Mouse (Mus musculus) G1E (cell line): ENCODE measurements around the gene H6pd. TPM values are rescaled to one million over a fixed set of nuclear protein-coding genes. Genes with fewer than 3 reads are reported as not detected.

Source experiments
- ATAC-seq: 2 replicates; pipeline ENCODE4 v1.8.0; 2016; ENCODE audit warnings: mild to moderate bottlenecking; ENCODE audit not compliant: insufficient number of reproducible peaks, poor library complexity, low FRiP score, severe bottlenecking; ENCODE audit errors: extremely low read depth
- DNase-seq: peaks from one replicate; pipeline ENCODE4 v3.0.0; 2012; ENCODE audit warnings: low spot score
- H3K27me3 ChIP-seq: 2 replicates; pipeline ENCODE4 v1.6.1; 2012; ENCODE audit warnings: mild to moderate bottlenecking, low read length, inconsistent platforms; ENCODE audit not compliant: insufficient read depth
- H3K36me3 ChIP-seq: replicated peaks from 2 replicates; pipeline ENCODE3; 2012; ENCODE audit warnings: mild to moderate bottlenecking, inconsistent platforms
- H3K4me1 ChIP-seq: 2 replicates; pipeline ENCODE4 v1.6.1; 2012; ENCODE audit warnings: low read depth, low read length, inconsistent platforms, mixed read lengths; ENCODE audit not compliant: insufficient read depth
- H3K4me3 ChIP-seq: 2 replicates; pipeline ENCODE4 v1.5.1; 2012; ENCODE audit warnings: low read depth, mild to moderate bottlenecking, inconsistent platforms, low read length, moderate library complexity, mixed read lengths
- H3K9me3 ChIP-seq: replicated peaks from 2 replicates; pipeline ENCODE4 v1.6.1; 2012; ENCODE audit warnings: inconsistent platforms
- CTCF ChIP-seq: IDR thresholded peaks from 2 replicates; pipeline ENCODE4 v1.5.1; 2012; ENCODE audit warnings: low read depth, low read length, inconsistent platforms, mixed read lengths
- GATA1 ChIP-seq: IDR thresholded peaks from 2 replicates; pipeline ENCODE4 v1.6.1; 2012; ENCODE audit warnings: borderline replicate concordance, low read length, inconsistent platforms, mixed read lengths
- GATA2 ChIP-seq: IDR thresholded peaks from 2 replicates; pipeline ENCODE4 v1.6.1; 2012; ENCODE audit warnings: low read depth, low read length, inconsistent platforms, borderline replicate concordance
- POLR2AphosphoS5 ChIP-seq: IDR thresholded peaks from 2 replicates; pipeline ENCODE4 v1.6.1; 2012; ENCODE audit warnings: low read depth, low read length, inconsistent platforms; ENCODE audit not compliant: insufficient replicate concordance
- TAL1 ChIP-seq: conservative IDR thresholded peaks from 2 replicates; pipeline ENCODE4 v1.6.1; 2012; ENCODE audit warnings: low read depth, low read length, inconsistent platforms, mixed read lengths
- polyA plus RNA-seq: library from polyadenylated mRNA; stranded (reverse); fragments of >175 nt; gene quantifications from 2 replicates; pipeline ENCODE4 v1.2.3, GENCODE M21; 2012
- total RNA-seq, 2 experiments: library from RNA; stranded (forward) in 1 of 2; stranded (reverse) in 1 of 2; fragments of 200-1000 nt in 1 of 2; fragments of >200 nt in 1 of 2; fragmentation: Nextera tagmentation in 1 of 2; gene quantifications; 2 replicates each; pipeline ENCODE4 v1.2.3; 2014 to 2017

H6pd gene
- total and polyA plus RNA-seq, 3 experiments = 6.4 to 8.3 (median 7.1) TPM

DNA sequence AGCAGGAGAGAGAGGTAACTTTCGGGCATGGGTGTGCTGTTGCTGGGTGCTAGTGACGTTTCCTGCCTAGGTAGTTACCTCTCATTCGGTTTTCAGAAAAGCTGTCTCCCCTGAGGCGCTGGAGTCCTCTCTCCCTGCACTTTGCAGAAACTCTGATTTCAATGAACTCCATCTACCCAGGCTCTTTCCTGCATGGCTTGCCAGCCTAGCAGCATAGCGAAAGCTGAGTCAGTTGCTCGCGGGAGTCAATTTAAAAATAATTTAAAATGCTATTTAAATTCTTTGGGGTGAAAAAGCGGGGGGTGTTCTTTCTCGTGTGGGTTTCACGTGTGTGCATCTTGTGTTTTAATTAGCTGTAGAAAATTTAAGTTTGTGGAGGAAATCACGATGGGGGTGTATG, 21.1 kb upstream of the H6pd start:
- H3K36me3 ChIP-seq = no peaks in the 10 kb centered on the region
- H3K4me3 ChIP-seq = no peak overlapping the region
- DNase-seq (no peak), ATAC-seq (no peak)
- TF ChIP-seq GATA2 (no peak), POLR2AphosphoS5 (no peak), GATA1 (no peak), TAL1 (no peak), CTCF (no peak)
- peaks cover 6% of the 10 kb centered on the region; the same call in 1 of the 2 replicates for H3K4me1 ChIP-seq
- H3K9me3 ChIP-seq = no peaks in the 10 kb centered on the region
- H3K27me3 ChIP-seq = peaks cover 67% of the 10 kb centered on the region

DNA sequence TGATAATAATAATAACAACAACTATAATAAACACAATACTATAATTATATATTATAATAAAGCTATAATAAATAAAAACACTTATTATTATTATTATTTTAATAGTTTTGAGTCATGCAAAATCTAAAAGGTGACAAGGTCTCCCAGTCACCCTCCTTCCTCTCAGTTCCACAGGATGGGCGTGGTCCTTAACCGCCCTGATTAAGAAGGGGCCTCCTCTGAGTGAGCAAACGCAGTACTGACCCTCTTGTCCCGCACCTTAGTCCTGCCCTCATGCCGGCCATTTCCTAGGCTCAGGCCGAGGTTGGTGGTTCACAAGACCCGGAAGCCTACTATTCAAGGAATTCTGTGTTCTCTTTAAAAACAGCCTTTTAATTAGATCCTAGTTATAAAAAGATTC, 14.7 kb upstream of the H6pd start:
- no peak for ATAC-seq
- no peak for DNase-seq
- H3K36me3 ChIP-seq = no peaks in the 10 kb centered on the region
- no peak for TF ChIP-seq CTCF
- TF ChIP-seq GATA1 = no peak
- TF ChIP-seq GATA2 = no peak
- no peak for TF ChIP-seq POLR2AphosphoS5
- no peak for TF ChIP-seq TAL1
- H3K4me1 ChIP-seq = 0 out of 2 replicates have a peak, but pooled peaks cover 2% of the 10 kb centered on the region
- H3K27me3 ChIP-seq = peaks cover 15% of the 10 kb centered on the region
- no peak overlapping the region for H3K4me3 ChIP-seq
- no peaks in the 10 kb centered on the region for H3K9me3 ChIP-seq

DNA sequence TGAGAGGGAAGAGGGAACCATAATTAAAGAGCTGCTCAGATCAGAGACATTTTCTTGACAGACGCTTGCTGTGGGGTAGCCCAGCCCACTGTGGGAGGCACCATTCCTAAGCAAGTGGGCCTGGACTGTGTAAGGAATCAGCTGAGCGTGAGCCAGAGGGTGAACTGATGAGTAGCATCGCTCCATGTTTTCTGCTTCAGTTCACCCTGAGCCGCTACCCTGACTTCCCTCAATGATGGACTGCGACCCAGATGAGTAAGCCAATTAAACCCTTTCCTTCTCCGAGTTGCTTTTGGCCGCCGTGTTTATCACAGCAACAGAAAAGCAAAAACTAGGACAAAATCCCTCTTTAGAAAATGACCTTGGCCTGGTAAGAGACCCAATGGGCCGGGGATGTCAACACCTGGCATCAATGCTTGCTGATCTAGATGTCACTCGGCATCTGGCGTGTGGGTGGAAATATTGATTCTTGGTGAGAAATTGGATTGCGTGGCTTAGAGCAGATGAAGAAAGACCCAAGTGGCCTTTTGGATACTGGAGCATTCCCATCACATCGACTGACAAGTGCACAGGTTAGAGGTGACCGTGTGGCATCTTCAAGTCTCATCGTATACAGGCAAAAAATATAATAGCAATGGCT, 11.0 kb upstream of the H6pd start:
- Histone ChIP-seq H3K36me3 (no peaks in the 10 kb centered on the region), H3K4me1 (no peaks in the 10 kb centered on the region), H3K27me3 (peaks cover 11% of the 10 kb centered on the region; the same call in 1 of the 2 replicates), H3K4me3 (no peak overlapping the region), H3K9me3 (no peaks in the 10 kb centered on the region)
- TF ChIP-seq GATA2 (no peak), CTCF (no peak), TAL1 (no peak), GATA1 (no peak), POLR2AphosphoS5 (no peak)
- DNase-seq (no peak), ATAC-seq (no peak)

DNA sequence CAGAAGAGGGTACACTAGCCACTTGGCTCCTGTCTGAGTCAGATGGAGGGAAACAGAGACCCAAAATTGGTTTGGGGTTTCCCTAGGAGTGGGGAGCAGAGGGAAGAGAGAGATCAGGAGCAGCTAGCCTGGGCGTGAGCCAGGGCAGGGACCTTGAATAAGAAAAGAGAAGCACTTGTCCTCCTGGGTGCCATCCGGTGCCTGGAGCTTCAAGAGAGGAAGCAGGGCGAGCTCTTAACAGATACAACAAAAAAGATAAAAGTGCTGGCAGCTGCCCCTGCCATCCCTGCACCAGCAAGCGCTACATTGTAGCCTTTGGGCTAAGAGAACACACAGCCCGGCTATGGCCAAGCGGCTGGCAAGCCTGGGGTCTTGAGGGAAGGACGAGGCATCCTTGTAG, 6.6 kb upstream of the H6pd start:
- no peak for TF ChIP-seq TAL1
- no peak for TF ChIP-seq GATA2
- TF ChIP-seq POLR2AphosphoS5 = no peak
- no peak for TF ChIP-seq CTCF
- no peak for TF ChIP-seq GATA1
- peaks cover 6% of the 10 kb centered on the region for H3K4me1 ChIP-seq
- H3K36me3 ChIP-seq = no peaks in the 10 kb centered on the region
- no peak for DNase-seq
- H3K9me3 ChIP-seq = no peaks in the 10 kb centered on the region
- no peak for ATAC-seq
- H3K4me3 ChIP-seq = no peak overlapping the region
- peaks cover 11% of the 10 kb centered on the region; the same call in 1 of the 2 replicates for H3K27me3 ChIP-seq

DNA sequence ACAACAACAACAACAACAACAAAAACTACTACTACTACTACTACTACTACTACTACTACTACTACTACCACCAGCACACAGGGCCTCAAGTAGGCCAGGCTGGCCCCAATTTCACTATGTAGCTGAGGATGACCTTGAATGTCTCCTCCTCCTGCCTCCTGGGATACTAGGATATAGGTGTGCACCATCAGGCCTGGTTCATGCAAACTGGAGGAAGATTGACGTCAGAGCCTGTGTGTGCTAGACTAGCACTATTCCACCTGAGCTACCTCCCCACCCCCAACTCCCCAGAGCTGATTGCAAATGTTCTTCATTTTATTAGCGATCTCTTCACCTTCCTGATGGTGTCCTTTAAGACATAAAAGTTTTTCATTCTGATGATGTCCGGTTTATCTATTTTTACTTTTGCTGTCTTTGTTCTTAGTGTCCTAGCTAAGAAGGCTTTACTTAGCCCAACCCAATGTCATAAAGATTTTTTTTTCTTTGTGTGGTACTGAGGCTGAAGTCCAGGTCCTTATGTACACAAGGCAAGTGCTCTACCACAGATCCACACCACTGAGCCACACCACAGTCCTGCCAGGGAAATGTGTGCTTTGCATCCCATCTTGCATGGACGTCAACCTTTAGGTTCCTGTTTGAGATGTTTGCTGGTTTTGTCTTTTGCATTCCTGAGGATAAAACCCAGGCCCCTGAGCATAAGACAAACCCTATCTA, 5.7 kb upstream of the H6pd start:
- H3K9me3 ChIP-seq = no peaks in the 10 kb centered on the region
- peaks cover 11% of the 10 kb centered on the region; the same call in 1 of the 2 replicates for H3K27me3 ChIP-seq
- TF ChIP-seq CTCF (no peak), GATA2 (no peak), POLR2AphosphoS5 (no peak), GATA1 (no peak), TAL1 (no peak)
- no peak for ATAC-seq
- peaks cover 8% of the 10 kb centered on the region for H3K4me1 ChIP-seq
- no peak for DNase-seq
- H3K36me3 ChIP-seq = no peaks in the 10 kb centered on the region
- no peak overlapping the region for H3K4me3 ChIP-seq

DNA sequence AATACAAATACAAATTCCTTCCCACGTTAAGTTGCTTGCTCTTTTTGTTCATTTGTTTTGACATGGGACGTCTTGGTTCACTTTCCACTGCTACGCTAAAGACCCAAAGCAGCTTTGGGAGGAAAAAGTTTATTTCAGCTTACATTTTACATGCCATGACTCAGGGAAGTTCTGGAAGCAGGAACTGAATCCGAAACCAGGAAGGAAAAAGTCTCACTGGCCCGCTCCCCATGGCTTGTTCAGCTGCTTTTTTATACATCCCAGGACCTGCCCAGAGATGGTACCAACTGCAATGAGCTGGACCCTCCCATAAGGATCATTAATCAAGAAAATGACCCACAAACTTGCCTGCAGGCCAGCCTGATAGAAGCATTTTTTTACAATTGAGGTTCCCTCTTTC, 5.0 kb upstream of the H6pd start:
- TF ChIP-seq CTCF = no peak
- TF ChIP-seq GATA1 = no peak
- TF ChIP-seq GATA2 = no peak
- TF ChIP-seq POLR2AphosphoS5 = no peak
- TF ChIP-seq TAL1 = no peak
- peaks cover 14% of the 10 kb centered on the region for H3K4me1 ChIP-seq

More for the DNA sequence above, 5.0 kb upstream of the H6pd start:
- DNase-seq (no peak), ATAC-seq (no peak)
- Histone ChIP-seq H3K27me3 (peaks cover 11% of the 10 kb centered on the region; the same call in 1 of the 2 replicates), H3K9me3 (no peaks in the 10 kb centered on the region), H3K4me3 (no peak overlapping the region), H3K36me3 (no peaks in the 10 kb centered on the region)
